Mouse (Mus musculus) bone marrow, adult 2 months (tissue): ENCODE results near the gene Herc1.

Source experiments
- CTCF ChIP-seq: fragments of 200-500 bp; IDR thresholded peaks from 2 replicates; pipeline ENCODE4 v1.5.1; 2011; ENCODE audit warnings: low read length, control low read depth; ENCODE audit not compliant: control insufficient read depth, insufficient read depth
- POLR2A ChIP-seq: fragments of 200-500 bp; IDR thresholded peaks from 2 replicates; pipeline ENCODE4 v1.6.1; 2011; ENCODE audit warnings: low read depth, mild to moderate bottlenecking, control low read depth, low read length, borderline replicate concordance; ENCODE audit not compliant: control insufficient read depth

DNA sequence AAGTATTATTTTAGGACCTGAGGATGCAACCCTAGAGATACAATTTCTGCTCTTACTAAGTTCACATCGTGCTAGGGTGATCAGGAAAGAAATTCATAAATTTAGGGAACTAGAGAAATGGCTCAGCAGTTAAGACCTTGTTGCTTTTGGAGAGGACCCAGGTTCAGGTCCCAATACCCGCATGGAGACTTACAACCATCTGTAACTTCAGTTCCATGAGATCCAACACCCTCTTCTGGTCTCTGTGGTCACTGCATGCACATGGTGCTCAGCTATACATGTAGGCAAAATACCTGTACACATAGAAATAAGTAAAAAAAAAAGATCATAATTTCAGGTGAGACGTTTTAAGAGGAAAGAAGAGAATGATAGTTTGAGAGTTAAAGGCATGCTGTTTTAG lies 23.2 kb downstream of the Herc1 start:
- TF ChIP-seq CTCF, result no peak
- no peak for TF ChIP-seq POLR2A
